Mouse (Mus musculus) embryonic facial prominence, embryonic 13.5 days (tissue): ENCODE data around the gene Olfr1289. TPM values are rescaled to one million over a fixed set of nuclear protein-coding genes. Genes with fewer than 3 reads are reported as not detected.

Experiments used
- ATAC-seq: fragments of 200-750 bp; cut with Nextera tagmentation; 2 replicates; pipeline ENCODE4 v1.8.0; 2017; ENCODE audit warnings: low read depth; ENCODE audit not compliant: insufficient number of reproducible peaks, insufficient read depth, low FRiP score, low TSS enrichment
- H3K27ac ChIP-seq: fragments of 300-500 bp; sonication (generic); 2 replicates; pipeline ENCODE4 v1.5.1; 2015; ENCODE audit warnings: moderate library complexity, mild to moderate bottlenecking, inconsistent platforms
- H3K27me3 ChIP-seq: fragments of 300-500 bp; sonication (generic); 2 replicates; pipeline ENCODE4 v1.6.1; 2015; ENCODE audit warnings: mild to moderate bottlenecking, inconsistent platforms
- H3K36me3 ChIP-seq: fragments of 300-500 bp; sonication (generic); 2 replicates; pipeline ENCODE4 v1.6.1; 2015; ENCODE audit warnings: mild to moderate bottlenecking, inconsistent platforms
- H3K4me1 ChIP-seq: fragments of 300-500 bp; sonication (generic); 2 replicates; pipeline ENCODE4 v1.6.1; 2015; ENCODE audit warnings: inconsistent platforms
- H3K4me2 ChIP-seq: fragments of 300-500 bp; sonication (generic); 2 replicates; pipeline ENCODE4 v1.6.1; 2015; ENCODE audit warnings: moderate library complexity, mild to moderate bottlenecking, inconsistent platforms
- H3K4me3 ChIP-seq: fragments of 300-500 bp; sonication (generic); 2 replicates; pipeline ENCODE4 v1.5.1; 2015; ENCODE audit warnings: mild to moderate bottlenecking, inconsistent platforms
- H3K9ac ChIP-seq: fragments of 300-500 bp; sonication (generic); 2 replicates; pipeline ENCODE4 v1.6.1; 2015; ENCODE audit warnings: mild to moderate bottlenecking, inconsistent platforms
- H3K9me3 ChIP-seq: fragments of 300-500 bp; sonication (generic); 2 replicates; pipeline ENCODE4 v1.6.1; 2016; ENCODE audit warnings: inconsistent platforms
- WGBS: fragments of 180-500 bp; shearing (Covaris S2); methylation state at CpG from one replicate; pipeline ENCODE4 v1.1.7; 2015; ENCODE audit warnings: mixed read lengths; 5-methylcytosine and 5-hydroxymethylcytosine counted together
- polyA plus RNA-seq: library from polyadenylated mRNA; unstranded; fragments of >200 nt; fragmentation: Nextera tagmentation; extraction: Ambion mirVana; gene quantifications from 2 replicates; pipeline ENCODE4 v1.2.1, GENCODE M21; 2015

Olfr1289 gene
- not detected in 2 replicates for polyA plus RNA-seq

DNA sequence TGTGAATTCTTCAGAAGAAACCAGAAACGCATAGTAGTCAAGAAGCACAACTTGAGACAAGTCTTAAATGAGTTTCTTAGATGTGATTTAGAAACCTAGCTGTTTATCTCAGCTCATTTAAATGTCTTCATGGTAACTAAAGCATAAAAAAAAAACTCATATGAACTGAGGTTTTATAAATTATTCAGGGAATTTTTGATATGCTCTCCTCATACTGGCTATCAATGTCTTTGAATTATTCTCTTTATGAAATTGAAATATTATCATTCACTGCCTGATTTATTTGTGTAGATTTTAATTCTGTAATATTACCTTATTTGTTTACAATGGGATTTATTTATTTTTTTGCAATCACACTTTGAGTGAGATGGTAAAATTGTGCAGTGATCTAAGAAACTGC lies at the start of gene Olfr1289:
Gene Olfr1289 (plus strand): TSS at position 301 of the 400 bp plus-strand sequence.
- Histone ChIP-seq H3K4me1 (no peaks in the 10 kb centered on the region), H3K4me3 (no peak within 1 kb of the TSS), H3K4me2 (no peak within 1 kb of the TSS), H3K9me3 (no peaks in the 10 kb centered on the region), H3K9ac (no peak within 1 kb of the TSS), H3K36me3 (no peaks in the 10 kb centered on the region), H3K27me3 (no peaks in the 10 kb centered on the region), H3K27ac (no peak within 1 kb of the TSS)
- ATAC-seq = no peak
- WGBS = 76% methylated on average over 1 of the region's 1 CpGs

DNA sequence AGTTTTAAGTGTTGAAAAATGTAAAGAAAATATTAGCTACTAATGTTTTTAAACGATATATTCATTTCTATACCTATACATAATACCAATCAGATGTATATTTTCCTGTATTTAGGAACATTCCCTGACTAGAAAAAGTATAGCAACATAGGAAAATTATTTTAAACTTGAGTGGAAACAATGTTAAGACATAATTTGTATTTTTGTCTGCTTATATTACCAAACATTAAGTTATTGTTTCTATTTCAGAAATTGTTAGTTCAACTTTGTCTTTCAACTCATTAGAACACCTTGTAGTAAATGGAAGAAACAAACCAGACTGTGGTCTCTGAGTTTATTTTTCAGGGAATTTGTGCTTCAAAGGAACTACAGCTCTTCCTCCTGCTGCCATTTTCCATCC lies 31.8 kb upstream of the Olfr1289 start, which contains the start of gene Olfr1287:
Gene Olfr1287 (plus strand): TSS at position 301 of the 400 bp plus-strand sequence.
- no peaks in the 10 kb centered on the region for H3K9me3 ChIP-seq
- ATAC-seq = no peak
- no peaks in the 10 kb centered on the region for H3K27me3 ChIP-seq
- H3K4me2 ChIP-seq = no peak within 1 kb of the TSS
- no peaks in the 10 kb centered on the region for H3K36me3 ChIP-seq
- no peaks in the 10 kb centered on the region for H3K4me1 ChIP-seq
- no peak within 1 kb of the TSS for H3K4me3 ChIP-seq
- no peak within 1 kb of the TSS for H3K27ac ChIP-seq
- H3K9ac ChIP-seq = no peak within 1 kb of the TSS
- 68% methylated on average over 1 of the region's 1 CpGs for WGBS

GRCm38 (mm10) chr2:111473801-111474200 lies 6.8 kb upstream of the Olfr1289 start, which contains the start of gene Olfr1288:
TSS of gene Olfr1288 (plus strand) at chr2:111474101.
- Histone ChIP-seq H3K4me2 (no peak within 1 kb of the TSS), H3K36me3 (no peaks in the 10 kb centered on the region), H3K27me3 (no peaks in the 10 kb centered on the region), H3K9me3 (no peaks in the 10 kb centered on the region), H3K4me1 (no peaks in the 10 kb centered on the region), H3K27ac (no peak within 1 kb of the TSS), H3K4me3 (no peak within 1 kb of the TSS), H3K9ac (no peak within 1 kb of the TSS)
- no peak for ATAC-seq
- 92% methylated on average over 1 of the region's 1 CpGs for WGBS

DNA sequence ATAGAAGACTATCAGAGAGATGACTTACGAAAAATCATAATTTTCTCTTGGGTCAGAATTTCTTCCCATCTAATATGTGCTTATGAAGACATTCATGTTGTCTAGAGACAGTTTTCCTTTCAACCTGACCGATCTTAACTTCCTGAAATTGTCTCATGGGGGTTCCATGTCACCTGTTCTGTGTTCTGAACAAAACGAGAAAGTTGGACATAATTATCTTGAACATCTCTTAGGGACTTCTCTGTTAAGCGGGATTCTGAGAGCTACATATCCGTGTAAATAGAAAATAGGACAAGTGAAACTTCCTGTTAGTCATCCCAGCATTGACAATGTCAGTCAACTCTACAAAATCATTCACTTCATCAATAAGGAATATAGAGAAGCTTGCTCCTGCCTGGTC lies 13.1 kb downstream of the Olfr1289 start, which contains the start of gene Olfr1290:
Gene Olfr1290 (minus strand): TSS at position 101 of the 400 bp plus-strand sequence.
- WGBS = 74% methylated on average over 5 of the region's 5 CpGs
- Histone ChIP-seq H3K9me3 (no peaks in the 10 kb centered on the region), H3K4me2 (no peak within 1 kb of the TSS), H3K27ac (no peak within 1 kb of the TSS), H3K9ac (no peak within 1 kb of the TSS), H3K4me1 (no peaks in the 10 kb centered on the region), H3K4me3 (no peak within 1 kb of the TSS), H3K36me3 (no peaks in the 10 kb centered on the region), H3K27me3 (no peaks in the 10 kb centered on the region)
- ATAC-seq = no peak

GRCm38 (mm10) chr2:111496880-111497279 lies 16.3 kb downstream of the Olfr1289 start, which contains the start of gene Olfr1291-ps1:
TSS of gene Olfr1291-ps1 (plus strand) at chr2:111497180.
- Histone ChIP-seq H3K36me3 (no peaks in the 10 kb centered on the region), H3K4me2 (no peak within 1 kb of the TSS), H3K9me3 (no peaks in the 10 kb centered on the region), H3K9ac (no peak within 1 kb of the TSS), H3K27ac (no peak within 1 kb of the TSS), H3K4me1 (no peaks in the 10 kb centered on the region), H3K4me3 (no peak within 1 kb of the TSS), H3K27me3 (no peaks in the 10 kb centered on the region)
- 91% methylated on average over 3 of the region's 3 CpGs for WGBS
- ATAC-seq = no peak

DNA sequence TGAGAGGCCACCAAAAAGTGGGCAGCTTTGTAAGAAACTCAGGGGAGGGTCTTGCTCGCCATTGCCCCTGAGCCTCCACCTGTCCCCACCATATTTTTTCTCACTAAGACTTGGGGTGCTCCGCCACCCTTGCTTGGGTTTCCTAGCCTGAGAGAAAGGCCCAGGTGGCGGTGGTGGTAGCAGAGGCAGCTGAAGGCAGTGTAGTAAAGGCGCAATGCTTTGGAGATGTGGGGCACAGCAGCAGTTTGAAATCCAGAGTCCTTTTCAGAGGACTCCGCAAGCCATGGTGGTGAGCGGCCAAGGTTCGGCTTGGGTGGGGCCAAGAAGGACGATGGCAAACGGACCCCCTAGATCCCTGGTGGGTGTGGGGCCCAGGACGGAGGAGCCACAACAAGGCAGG lies 36.8 kb downstream of the Olfr1289 start:
- Histone ChIP-seq H3K27ac (no peak overlapping the region), H3K4me1 (no peaks in the 10 kb centered on the region), H3K36me3 (no peaks in the 10 kb centered on the region), H3K4me2 (no peak overlapping the region), H3K4me3 (no peak overlapping the region), H3K27me3 (no peaks in the 10 kb centered on the region), H3K9ac (no peak overlapping the region), H3K9me3 (peaks cover 3% of the 10 kb centered on the region; the same call in 1 of the 2 replicates)
- ATAC-seq = no peak
- WGBS = 83% methylated on average over 10 of the region's 10 CpGs

DNA sequence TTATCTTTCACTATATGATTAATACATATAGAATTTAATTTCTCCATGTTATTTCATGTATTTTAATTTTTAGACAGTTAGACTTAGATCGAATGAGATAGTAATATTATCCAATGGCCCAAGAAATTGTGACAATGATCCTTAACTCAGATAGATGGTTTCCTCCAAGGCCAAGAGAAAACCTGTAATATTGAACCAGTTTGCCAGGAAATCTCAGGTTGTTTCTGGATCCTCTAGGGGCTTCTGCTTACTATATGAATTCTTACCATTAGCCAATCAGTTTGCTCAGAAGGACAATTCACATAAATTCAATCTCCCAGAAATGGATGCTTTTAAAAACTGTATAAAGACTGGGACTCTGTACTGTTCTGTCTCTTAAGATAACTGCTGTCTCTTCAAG lies 44.3 kb downstream of the Olfr1289 start, which contains the start of gene Olfr1293-ps:
Gene Olfr1293-ps (plus strand): TSS at position 301 of the 400 bp plus-strand sequence.
- 85% methylated on average over 1 of the region's 1 CpGs for WGBS
- Histone ChIP-seq H3K27me3 (no peaks in the 10 kb centered on the region), H3K4me2 (no peak within 1 kb of the TSS), H3K4me1 (no peaks in the 10 kb centered on the region), H3K9me3 (peaks cover 3% of the 10 kb centered on the region; the same call in 1 of the 2 replicates), H3K4me3 (no peak within 1 kb of the TSS), H3K36me3 (no peaks in the 10 kb centered on the region), H3K27ac (no peak within 1 kb of the TSS), H3K9ac (no peak within 1 kb of the TSS)
- ATAC-seq = no peak

Other genes with a start within 250 kb of the Olfr1289 start
- not detected in 2 replicates for gene Olfr1275, start 245.5 kb upstream of the Olfr1289 start, polyA plus RNA-seq
- gene Olfr1276, start 226.3 kb upstream of the Olfr1289 start, polyA plus RNA-seq = not detected in 2 replicates
- not detected in 2 replicates for gene Olfr1277, start 206.7 kb upstream of the Olfr1289 start, polyA plus RNA-seq
- gene Olfr1278, start 190.7 kb upstream of the Olfr1289 start, polyA plus RNA-seq = not detected in 2 replicates
- not detected in 2 replicates for gene Olfr1279, start 180.2 kb upstream of the Olfr1289 start, polyA plus RNA-seq
- not detected in 2 replicates for gene Olfr1280, start 166.8 kb upstream of the Olfr1289 start, polyA plus RNA-seq
- gene Olfr1281, start 154.3 kb upstream of the Olfr1289 start, polyA plus RNA-seq = not detected in 2 replicates
- not detected in 2 replicates for gene Olfr1282, start 144.7 kb upstream of the Olfr1289 start, polyA plus RNA-seq
- gene Olfr1283, start 114.0 kb upstream of the Olfr1289 start, polyA plus RNA-seq = not detected in 2 replicates
- gene Olfr1284, start 105.3 kb upstream of the Olfr1289 start, polyA plus RNA-seq = not detected in 2 replicates
- not detected in 2 replicates for gene Olfr1286, start 57.7 kb upstream of the Olfr1289 start, polyA plus RNA-seq
- not detected in 2 replicates for gene Olfr1287, start 31.7 kb upstream of the Olfr1289 start, polyA plus RNA-seq
- not detected in 2 replicates for gene Olfr1288, start 6.7 kb upstream of the Olfr1289 start, polyA plus RNA-seq
- not detected in 2 replicates for gene Olfr1290, start 13.0 kb downstream of the Olfr1289 start, polyA plus RNA-seq
- gene Olfr1291-ps1, start 16.4 kb downstream of the Olfr1289 start, polyA plus RNA-seq = not detected in 2 replicates
- not detected in 2 replicates for gene Olfr1293-ps, start 44.4 kb downstream of the Olfr1289 start, polyA plus RNA-seq
- gene Olfr1294, start 59.5 kb downstream of the Olfr1289 start, polyA plus RNA-seq = not detected in 2 replicates
- not detected in 2 replicates for gene Olfr1295, start 88.9 kb downstream of the Olfr1289 start, polyA plus RNA-seq
- gene Olfr1297, start 145.7 kb downstream of the Olfr1289 start, polyA plus RNA-seq = not detected in 2 replicates
- gene Olfr1298, start 168.4 kb downstream of the Olfr1289 start, polyA plus RNA-seq = not detected in 2 replicates
- gene Olfr1299, start 180.6 kb downstream of the Olfr1289 start, polyA plus RNA-seq = not detected in 2 replicates